Mouse (Mus musculus) adrenal gland (tissue): ENCODE measurements at regions not wholly inside any gene's neighbourhood (a gene's known extent, or its start where the extent isn't known, plus 50 kb on each side); places are given as distances from the start of the nearest gene placed in this dataset.
"Not testable (repeated sequence)": the region's sequence is repeated elsewhere in the genome, so short reads cannot be mapped to it uniquely, and the experiment has no call there.

ENCODE experiments used
- intact Hi-C: fragments of 180-260 bp; cut with DNase I; formaldehyde crosslinking; loops from one replicate; pipeline ENCODE4 v1.15.1; 2025

- intact Hi-C loops, result no loop called here
Measured at GRCm38 (mm10) chr10:68943239-68943638, 208.0 kb upstream of the Rhobtb1 start.

DNA sequence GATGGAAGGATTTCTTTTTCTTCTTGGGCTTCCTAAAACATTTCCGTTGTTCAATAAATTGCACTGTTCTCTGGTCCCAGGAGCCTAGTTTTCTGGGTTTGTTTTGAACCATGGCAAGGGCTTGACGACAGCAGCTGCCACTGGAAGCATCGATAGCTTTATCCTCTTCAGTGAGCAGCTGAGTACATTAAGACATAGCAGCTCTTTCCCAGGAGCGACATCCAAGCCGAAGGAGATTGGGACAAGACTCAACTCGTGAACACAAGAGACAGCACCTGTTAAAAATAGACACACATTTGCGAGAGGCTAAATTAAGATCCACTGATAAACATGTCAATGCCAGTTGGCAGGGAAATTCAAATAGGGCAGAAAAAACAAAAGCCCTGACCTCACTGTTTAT lies 194.7 kb upstream of the Rhobtb1 start:
- intact Hi-C loops, result no loop called here

GRCm38 (mm10) chr10:68961376-68961775 lies 189.9 kb upstream of the Rhobtb1 start:
- intact Hi-C loops, result no loop called here

GRCm38 (mm10) chr10:68963090-68963489 lies 188.1 kb upstream of the Rhobtb1 start:
- intact Hi-C loops, result no loop called here

DNA sequence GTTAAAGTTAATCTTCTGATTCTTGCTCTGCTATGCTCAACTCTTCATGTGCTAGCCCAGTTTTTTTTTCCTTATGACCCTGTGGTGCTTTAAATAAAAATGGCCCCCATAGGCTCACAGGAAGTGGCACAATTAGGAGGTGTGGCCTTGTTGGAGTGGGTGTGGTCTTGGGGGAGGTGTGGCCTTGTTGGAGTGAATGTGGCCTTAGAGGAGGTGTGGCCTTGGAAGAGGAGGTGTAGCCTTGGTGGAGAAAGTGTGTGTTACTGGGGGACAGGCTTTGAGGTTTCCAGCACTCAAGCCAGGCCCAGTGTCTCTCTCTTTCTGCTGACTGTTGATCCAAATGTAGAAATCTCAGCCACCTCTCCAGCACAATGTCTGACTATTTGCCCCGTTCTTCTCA lies 186.0 kb upstream of the Rhobtb1 start:
- intact Hi-C loops, result no loop called here

- intact Hi-C loops, result no loop called here
Measured at GRCm38 (mm10) chr10:68967976-68968968, 183.0 kb upstream of the Rhobtb1 start.

DNA sequence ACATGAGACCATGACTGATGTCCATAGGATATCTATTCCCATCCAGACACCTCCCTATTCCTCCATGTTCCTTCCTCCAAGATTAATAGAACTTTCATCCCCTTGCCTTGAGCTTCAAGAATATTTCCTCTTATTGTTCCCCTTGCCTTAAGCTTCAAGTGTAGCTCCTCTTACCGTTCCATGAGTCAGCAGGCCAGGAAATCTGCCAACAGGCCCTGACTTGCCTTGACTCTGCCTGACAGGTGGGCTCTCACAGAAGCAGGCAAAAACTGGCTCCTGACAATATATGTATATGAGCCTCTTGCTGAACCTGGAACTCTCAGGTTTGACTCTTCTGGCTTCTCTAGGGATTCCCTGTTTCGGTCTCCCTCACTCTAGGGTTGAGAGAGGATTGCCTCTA lies 180.7 kb upstream of the Rhobtb1 start:
- intact Hi-C loops, result no loop called here

GRCm38 (mm10) chr10:68974771-68975170 lies 176.5 kb upstream of the Rhobtb1 start:
- intact Hi-C loops, result no loop called here

DNA sequence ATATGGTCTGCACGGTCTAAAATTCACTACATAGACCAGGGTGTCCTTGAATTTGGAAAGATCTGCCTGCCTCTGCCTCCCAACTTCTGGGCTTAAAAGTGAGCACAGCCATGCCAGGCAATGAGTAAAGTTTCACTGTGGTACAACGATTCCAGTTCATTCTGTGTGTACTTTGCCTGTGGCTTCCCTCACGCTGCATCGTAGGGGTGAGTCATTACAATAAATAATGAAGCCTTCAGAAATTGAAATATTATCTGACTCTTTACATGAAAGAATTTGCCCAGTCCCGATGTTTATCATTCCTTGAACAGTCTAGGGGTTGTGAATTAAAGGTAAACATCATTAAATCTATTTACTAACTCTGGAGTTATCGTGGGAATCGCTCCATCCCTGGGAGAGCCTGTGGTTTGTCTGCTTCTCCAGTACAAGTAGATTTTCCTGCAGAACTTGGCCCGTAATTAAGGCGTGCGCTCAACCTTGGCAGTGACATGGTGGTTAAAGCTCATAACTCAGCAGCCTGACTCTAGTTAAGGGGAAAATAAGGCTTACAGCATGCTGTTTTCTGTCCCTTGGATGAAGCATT lies 174.7 kb upstream of the Rhobtb1 start:
- intact Hi-C loops, result no loop called here

- intact Hi-C loops, result loop anchor here (2.0 kb wide), 1 partner anchor 75 kb away; no protein-coding TSS in a partner anchor
Measured at GRCm38 (mm10) chr10:68978115-68978514, 173.1 kb upstream of the Rhobtb1 start.

GRCm38 (mm10) chr10:68979949-68980348 lies 171.3 kb upstream of the Rhobtb1 start:
- intact Hi-C loops, result loop anchor here (2.0 kb wide), 1 partner anchor 77 kb away; no protein-coding TSS in a partner anchor

DNA sequence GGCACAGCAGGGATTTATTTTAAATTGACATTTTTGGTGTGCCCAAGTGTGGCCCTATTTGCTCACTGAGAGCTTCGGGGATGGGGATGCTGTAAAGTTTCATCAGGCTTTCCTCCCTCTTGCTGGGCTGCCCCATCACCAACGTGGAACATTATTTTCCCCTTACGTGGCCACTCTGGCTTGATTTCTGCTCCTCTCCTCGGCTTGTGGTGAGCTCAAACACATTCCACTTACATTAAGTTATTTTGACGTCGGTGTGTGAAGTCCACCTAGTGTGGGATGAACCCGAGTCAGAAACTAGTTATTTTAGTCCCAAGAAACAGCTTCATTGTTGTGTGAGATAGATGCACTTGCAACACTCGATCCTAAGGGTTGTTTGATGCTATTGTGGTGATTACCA lies 168.9 kb upstream of the Rhobtb1 start:
- intact Hi-C loops, result no loop called here

GRCm38 (mm10) chr10:68990584-68990983 lies 160.7 kb upstream of the Rhobtb1 start:
- intact Hi-C loops, result no loop called here

DNA sequence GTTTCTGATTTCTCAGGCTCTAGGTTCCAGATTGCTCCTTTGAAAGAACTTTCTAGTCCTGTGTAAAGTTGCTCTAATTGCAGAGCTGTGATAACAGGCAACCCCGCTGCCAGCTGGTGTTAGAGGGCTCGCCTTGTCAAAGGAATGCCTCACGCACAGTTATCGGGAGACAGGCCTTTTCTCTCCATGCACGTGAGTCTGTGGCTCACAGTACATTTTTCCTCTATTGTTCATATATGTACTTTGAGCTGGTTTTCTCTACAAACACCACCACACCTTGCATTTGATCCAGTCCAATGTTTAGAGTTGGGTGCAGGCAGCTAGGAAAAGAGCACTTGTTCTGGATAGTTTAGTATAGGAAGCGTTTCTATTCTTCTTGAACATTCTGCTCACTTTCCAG lies 151.6 kb upstream of the Rhobtb1 start:
- intact Hi-C loops, result no loop called here

DNA sequence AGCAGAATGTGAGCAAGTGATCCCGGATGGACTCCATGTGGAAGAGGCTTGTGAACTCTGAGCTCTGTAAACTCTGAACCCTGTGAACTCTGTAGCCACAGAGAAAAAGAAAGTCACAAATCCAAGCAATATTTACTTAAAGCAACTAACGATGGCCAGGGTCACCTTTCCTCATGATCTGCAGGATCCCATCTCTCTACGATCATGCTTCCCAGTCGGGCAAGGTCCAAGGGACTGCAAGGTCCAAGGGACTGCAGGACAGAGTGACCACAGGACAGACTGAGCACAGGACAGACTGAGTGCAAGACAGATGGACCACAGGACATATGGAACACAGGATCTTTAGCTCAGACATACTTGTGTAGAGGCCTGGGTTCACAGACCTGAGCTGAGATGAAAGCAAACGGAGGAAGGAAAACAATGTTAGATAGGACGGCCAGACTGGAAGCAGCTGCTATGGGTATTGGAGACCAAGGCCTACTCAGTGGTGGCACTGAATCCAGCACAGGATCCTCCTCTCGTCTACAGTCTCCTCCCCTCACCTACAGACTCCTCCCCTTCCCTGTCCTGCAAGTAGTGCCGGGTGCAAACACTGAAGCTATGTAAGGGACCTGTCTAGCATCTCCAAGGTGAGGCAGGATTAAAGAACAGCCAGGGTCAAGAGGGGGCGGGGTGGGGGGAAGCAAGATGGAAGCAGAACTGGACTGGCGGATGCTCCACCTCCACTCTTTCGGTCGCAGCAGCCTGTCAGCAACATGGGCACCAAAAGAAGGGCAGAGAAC lies 149.4 kb upstream of the Rhobtb1 start:
- intact Hi-C loops, result no loop called here

GRCm38 (mm10) chr10:69005199-69005872 lies 145.9 kb upstream of the Rhobtb1 start:
- intact Hi-C loops, result no loop called here

- intact Hi-C loops, result not testable (repeated sequence)
Measured at GRCm38 (mm10) chr10:69008679-69009078, 142.6 kb upstream of the Rhobtb1 start.

DNA sequence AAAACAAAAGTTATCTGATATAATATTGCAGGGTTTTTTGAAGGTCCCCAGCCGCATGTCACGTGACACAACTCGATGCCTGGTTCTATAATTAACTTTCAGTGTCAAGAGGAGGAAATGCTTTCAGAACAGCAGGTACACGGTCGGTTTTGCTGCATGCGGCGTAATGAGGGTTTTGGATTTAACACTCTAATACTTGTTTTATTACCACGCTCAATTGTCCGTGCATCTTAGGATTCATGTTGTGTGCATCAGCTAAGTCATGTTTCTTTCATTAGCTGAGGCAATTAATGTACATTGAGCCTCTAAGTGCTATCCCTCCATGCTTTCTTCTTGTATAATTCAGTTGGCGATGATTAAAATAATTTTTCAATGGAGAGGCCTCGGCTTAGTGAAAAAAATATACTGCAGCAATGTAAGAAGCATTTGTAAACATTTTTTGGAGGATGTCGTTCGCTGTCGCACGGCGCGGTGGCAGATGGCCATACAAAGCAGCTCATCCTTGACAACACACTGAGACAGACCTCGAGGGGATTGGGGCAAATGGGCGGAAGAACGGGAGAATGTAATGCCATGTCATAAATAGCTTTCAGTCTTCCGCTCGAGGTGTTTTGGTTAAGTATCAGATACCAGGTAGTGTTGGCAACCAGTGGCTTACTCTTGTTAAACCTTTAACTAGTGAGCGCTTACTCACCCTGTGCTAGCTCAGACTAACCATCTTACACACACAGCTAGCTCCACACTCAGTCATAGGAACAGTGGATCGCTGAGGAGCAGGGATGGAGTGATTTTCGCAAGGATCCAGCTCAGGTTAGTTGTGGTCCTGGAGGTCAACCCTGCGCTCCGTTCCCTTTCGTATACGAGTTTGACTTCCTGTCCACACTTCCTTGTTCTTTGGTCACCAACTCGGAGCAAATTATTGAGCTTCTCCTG lies 130.2 kb upstream of the Rhobtb1 start:
- intact Hi-C loops, result no loop called here

DNA sequence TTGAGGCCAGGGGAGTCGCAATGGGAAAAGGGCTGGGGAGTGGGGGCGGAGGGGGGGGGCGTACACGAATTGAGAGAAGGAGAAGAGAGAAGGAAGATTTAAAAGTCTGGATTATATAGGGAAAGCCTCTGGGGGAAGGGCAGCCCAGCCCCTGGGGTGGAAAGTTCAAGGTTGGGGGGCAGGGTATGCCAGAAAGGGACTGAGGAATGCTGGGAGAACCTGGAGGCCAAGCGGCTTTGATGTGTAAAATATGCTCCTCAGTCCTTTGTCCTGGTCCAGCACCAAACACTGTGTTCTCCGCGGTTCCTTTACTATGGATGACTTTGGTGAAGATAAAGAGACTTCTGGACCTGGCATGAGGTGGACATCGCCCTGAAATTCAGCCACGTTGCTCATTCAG lies 117.8 kb upstream of the Rhobtb1 start:
- intact Hi-C loops, result no loop called here
